ENCODE assay signal across 13 mouse cellular contexts in the genomic region with DNA sequence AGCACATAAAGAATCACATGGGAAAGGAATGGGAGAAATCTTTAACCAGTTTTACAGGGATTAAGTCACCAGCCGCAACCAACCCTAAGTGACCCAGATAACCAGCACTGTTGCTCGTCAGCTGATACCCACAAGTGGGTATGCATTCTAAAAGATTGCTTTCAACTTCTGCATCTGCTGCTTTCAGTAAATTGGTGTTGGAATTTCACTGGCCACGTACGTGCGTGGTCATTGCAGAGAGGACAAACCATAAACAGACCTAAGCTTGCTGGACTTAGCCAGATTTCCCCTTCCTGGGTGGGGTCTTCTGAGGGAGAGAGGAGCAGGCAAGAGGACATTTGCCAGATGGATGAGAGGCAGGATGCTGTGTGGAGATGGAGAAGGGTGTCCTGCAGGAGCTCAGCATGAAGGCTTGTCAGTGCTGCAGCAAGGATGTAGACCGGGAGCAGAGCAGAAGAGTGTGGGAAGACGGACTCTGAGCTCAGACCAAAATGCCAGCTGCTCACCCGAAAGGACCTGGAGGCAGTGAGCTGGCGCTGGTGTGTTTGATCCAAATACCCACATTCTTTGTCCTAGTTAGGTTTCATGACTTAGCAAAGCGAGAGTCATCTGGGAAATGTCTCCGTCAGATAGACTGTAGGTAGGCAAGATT. TPM values are rescaled to one million over a fixed set of nuclear protein-coding genes. Genes with fewer than 3 reads are reported as not detected.
DNase-seq lines count a peak whose midpoint lies in the region; ATAC-seq and TF ChIP-seq lines count a peak whose summit lies in the region.
"Had no signal": no experiment of that assay in that cellular context is flagged by ENCODE, and none has a peak within 500 bp of the region (broad histone marks: within the 10 kb centered on the region; RNA-seq: fewer than 3 reads in every experiment).

No protein-coding gene starts in this region.

- no peak overlapping the region for H3K9ac ChIP-seq in stomach, postnatal 0 days (ENCODE audit: low read length)
- no peak overlapping the region for H3K9ac ChIP-seq in forebrain, postnatal 0 days
- H3K9ac ChIP-seq: hindbrain, embryonic 15.5 days had no signal

- no peak overlapping the region for H3K4me3 ChIP-seq in lung, adult 2 months (replicated peaks; ENCODE audit: extremely low read depth, low read depth, low read length)
- H3K4me3 ChIP-seq in stomach, postnatal 0 days (ENCODE audit: low read depth, low read length), result no peak overlapping the region
- no peak overlapping the region for H3K4me3 ChIP-seq in forebrain, postnatal 0 days (ENCODE audit: low read depth, low read length)
- H3K4me3 ChIP-seq: forebrain, embryonic 10.5 days; hindbrain, embryonic 15.5 days had no signal

- 0 out of 2 replicates have a peak, but pooled peaks cover 6% of the 10 kb centered on the region for H3K36me3 ChIP-seq in stomach, postnatal 0 days (ENCODE audit: control insufficient read depth, insufficient read depth, low read length)
- H3K36me3 ChIP-seq in forebrain, postnatal 0 days (ENCODE audit: insufficient read depth), result peaks cover 32% of the 10 kb centered on the region
- H3K36me3 ChIP-seq: forebrain, embryonic 10.5 days had no signal

- WGBS in lung, adult 2 months, result 65% methylated on average over 11 of the region's 11 CpGs
- WGBS in stomach, postnatal 0 days, result 60% methylated on average over 11 of the region's 11 CpGs
- WGBS in forebrain, postnatal 0 days, result 85% methylated on average over 11 of the region's 11 CpGs

- TF ChIP-seq EP300 in stomach, postnatal 0 days (optimal IDR thresholded peaks at IDR 0.05), result no peak

- no peak for TF ChIP-seq CTCF in lung, adult 2 months (IDR thresholded peaks at IDR 0.05; ENCODE audit: insufficient read depth, low read length)
- TF ChIP-seq CTCF in stomach, postnatal 0 days (IDR thresholded peaks at IDR 0.05; ENCODE audit: low read depth), result no peak
- TF ChIP-seq CTCF in forebrain, postnatal 0 days (IDR thresholded peaks at IDR 0.05; ENCODE audit: low read depth), result no peak

- no peak for TF ChIP-seq POLR2A in lung, adult 2 months (IDR thresholded peaks at IDR 0.05; ENCODE audit: borderline replicate concordance, extremely low read depth, low read depth, low read length)

- H3K4me1 ChIP-seq in lung, adult 2 months (ENCODE audit: control insufficient read depth, insufficient read depth, low read length), result peaks cover 5% of the 10 kb centered on the region; the same call in 1 of the 2 replicates
- H3K4me1 ChIP-seq in stomach, postnatal 0 days (replicated peaks; ENCODE audit: control insufficient read depth, insufficient read depth), result no peaks in the 10 kb centered on the region
- H3K4me1 ChIP-seq in forebrain, postnatal 0 days (ENCODE audit: insufficient read depth), result no peaks in the 10 kb centered on the region
- H3K4me1 ChIP-seq: hindbrain, embryonic 15.5 days had no signal

- H3K27me3 ChIP-seq in stomach, postnatal 0 days (ENCODE audit: control insufficient read depth, insufficient read depth, low read length), result no peaks in the 10 kb centered on the region
- no peaks in the 10 kb centered on the region for H3K27me3 ChIP-seq in forebrain, postnatal 0 days (ENCODE audit: insufficient read depth, low read length)
- H3K27me3 ChIP-seq: hindbrain, embryonic 15.5 days had no signal

- intact Hi-C loops in left cerebral cortex, postnatal 4 days (cut with DNase I), result no loop called here

- no peaks in the 10 kb centered on the region for H3K9me3 ChIP-seq in stomach, postnatal 0 days (ENCODE audit: control insufficient read depth, low read length)
- no peaks in the 10 kb centered on the region for H3K9me3 ChIP-seq in forebrain, postnatal 0 days (ENCODE audit: low read length)
- H3K9me3 ChIP-seq: forebrain, embryonic 10.5 days; hindbrain, embryonic 15.5 days had no signal

- H3K4me2 ChIP-seq in stomach, postnatal 0 days (replicated peaks; ENCODE audit: low read depth), result no peak overlapping the region
- no peak overlapping the region for H3K4me2 ChIP-seq in forebrain, postnatal 0 days (ENCODE audit: low read depth)
- H3K4me2 ChIP-seq: hindbrain, embryonic 15.5 days; midbrain, embryonic 11.5 days had no signal

- no peak for DNase-seq in cerebellum, adult 8-10 months
- DNase-seq in left cerebral cortex, adult 18-20 months (ENCODE audit: low spot score in 2 of 2), result peak; percentile 39 to 68
- DNase-seq in left cerebral cortex, postnatal 4 days, result no peak
- peak; percentile 22 for DNase-seq in lung, postnatal 10 days
- no peak for DNase-seq in lung, adult 2 months
- DNase-seq in stomach, postnatal 0 days (ENCODE audit: low spot score), result no peak
- DNase-seq in forebrain, postnatal 0 days, result no peak
- DNase-seq: adrenal gland, adult 2 months; layer of hippocampus, adult 9-11 months had no signal

- peak; percentile 52; the same call in 1 of the 2 replicates for ATAC-seq in cerebellum, adult (ENCODE audit: insufficient number of reproducible peaks, low FRiP score, low TSS enrichment)
- ATAC-seq in stomach, postnatal 0 days (ENCODE audit: low FRiP score, low TSS enrichment), result peak; percentile 10; the same call in 1 of the 2 replicates
- ATAC-seq in forebrain, postnatal 0 days, result no peak

- peak overlapping the region; percentile 66 for H3K27ac ChIP-seq in stomach, postnatal 0 days (replicated peaks)
- no peak overlapping the region for H3K27ac ChIP-seq in forebrain, postnatal 0 days (ENCODE audit: low read depth, low read length)
- H3K27ac ChIP-seq: hindbrain, embryonic 15.5 days had no signal

RNA-seq across cellular contexts. Expression of a gene that starts 34.0 kb away (rescaled TPM):
- total RNA-seq in left cerebral cortex, adult 18-20 months (2021), result 10 to 100 TPM; 32.9 to 38.7 TPM
- 10 to 100 TPM; 38.0 to 45.6 TPM for total RNA-seq in left cerebral cortex, postnatal 4 days (2021)
- 6.1 and 10.7 TPM in 2 replicates for polyA plus RNA-seq in lung, adult 2 months (2012; rRNA removed)
- 12.4 and 17.9 TPM in 2 replicates for polyA plus RNA-seq in stomach, postnatal 0 days (2015; fragmentation: Nextera tagmentation; extraction: Ambion mirVana)
- 53.5 and 61.7 TPM in 2 replicates for total RNA-seq in forebrain, postnatal 0 days (2014; rRNA removed)
- 18.6 and 25.8 TPM in 2 replicates for polyA plus RNA-seq in forebrain, postnatal 0 days (2015; fragmentation: Nextera tagmentation; extraction: Ambion mirVana)

Comparison
In these comparisons a context has a peak if more than half of its experiments do, and no peak if none do; other contexts are left out.
1. DNase-seq: peak in left cerebral cortex, adult 18-20 months (2 of 2) and lung, postnatal 10 days (single experiment); none in cerebellum, adult 8-10 months (single experiment), left cerebral cortex, postnatal 4 days (single experiment), lung, adult 2 months (single experiment), stomach, postnatal 0 days (single experiment) and forebrain, postnatal 0 days (single experiment).